Mouse (Mus musculus) myocyte (in vitro differentiated cells): ENCODE results near the gene Ppp1r3g. TPM values are rescaled to one million over a fixed set of nuclear protein-coding genes. Genes with fewer than 3 reads are reported as not detected.
A peak's percentile ranks its signal among the peaks of the same experiment; 100 is the strongest.

ENCODE experiments used
- H3K27me3 ChIP-seq: one replicate; pipeline ENCODE4 v1.6.1; 2011; ENCODE audit not compliant: control insufficient read depth, insufficient read depth, insufficient read length
- H3K36me3 ChIP-seq: one replicate; pipeline ENCODE4 v1.6.1; 2011; ENCODE audit not compliant: control insufficient read depth, insufficient read depth
- H3K4me2 ChIP-seq: one replicate; pipeline ENCODE4 v1.6.1; 2011; ENCODE audit warnings: low read depth, control low read depth
- H3K4me3 ChIP-seq: one replicate; pipeline ENCODE4 v1.5.1; 2011; ENCODE audit warnings: mild to moderate bottlenecking, control low read depth, moderate library complexity
- H3K79me2 ChIP-seq: one replicate; pipeline ENCODE4 v1.6.1; 2011; ENCODE audit not compliant: control insufficient read depth, insufficient read depth
- H3ac ChIP-seq: one replicate; pipeline ENCODE4 v1.6.1; 2011; ENCODE audit not compliant: control insufficient read depth, insufficient read length
- CEBPB ChIP-seq: IDR thresholded peaks from 2 replicates; pipeline ENCODE4 v1.6.1; 2011; ENCODE audit warnings: mild to moderate bottlenecking, moderate library complexity; ENCODE audit not compliant: poor library complexity, insufficient read depth, severe bottlenecking
- E2F4 ChIP-seq: IDR thresholded peaks from one replicate; pipeline ENCODE4 v1.6.1; 2011; ENCODE audit warnings: mild to moderate bottlenecking, control low read depth, moderate library complexity; ENCODE audit not compliant: insufficient read depth
- MAX ChIP-seq: IDR thresholded peaks from one replicate; pipeline ENCODE4 v1.6.1; 2011; ENCODE audit warnings: low read depth, mild to moderate bottlenecking, control low read depth
- MYOD1 ChIP-seq, 3 experiments: IDR thresholded peaks; one replicate each; pipeline ENCODE4 v1.6.1; 2011; ENCODE audit warnings: control low read depth in 2 of 3, low read depth in 2 of 3, mild to moderate bottlenecking in 2 of 3, moderate library complexity in 1 of 3; ENCODE audit not compliant: insufficient read length in 2 of 3, control insufficient read depth in 1 of 3
- MYOG ChIP-seq, 3 experiments: IDR thresholded peaks; one replicate each; pipeline ENCODE4 v1.6.1; 2011; ENCODE audit warnings: control low read depth in 2 of 3, low read depth in 2 of 3, mild to moderate bottlenecking in 2 of 3; ENCODE audit not compliant: insufficient read length in 2 of 3, control insufficient read depth in 1 of 3, insufficient read depth in 1 of 3
- POLR2A ChIP-seq: IDR thresholded peaks from one replicate; pipeline ENCODE4 v1.6.1; 2011; ENCODE audit warnings: low read depth, mild to moderate bottlenecking, control low read depth, moderate library complexity; ENCODE audit not compliant: insufficient read length
- POLR2AphosphoS2 ChIP-seq: IDR thresholded peaks from one replicate; pipeline ENCODE4 v1.6.1; 2011; ENCODE audit warnings: low read depth, control low read depth; ENCODE audit not compliant: insufficient read length
- REST ChIP-seq: IDR thresholded peaks from one replicate; pipeline ENCODE4 v1.6.1; 2011; ENCODE audit warnings: mild to moderate bottlenecking, control low read depth, moderate library complexity; ENCODE audit not compliant: insufficient read depth, insufficient read length
- SRF ChIP-seq: IDR thresholded peaks from one replicate; pipeline ENCODE4 v1.6.1; 2011; ENCODE audit warnings: low read depth; ENCODE audit not compliant: control insufficient read depth, insufficient read length
- TCF12 ChIP-seq: IDR thresholded peaks from one replicate; pipeline ENCODE4 v1.6.1; 2011; ENCODE audit warnings: mild to moderate bottlenecking, control low read depth; ENCODE audit not compliant: poor library complexity, insufficient read depth, severe bottlenecking
- TCF3 ChIP-seq: IDR thresholded peaks from one replicate; pipeline ENCODE4 v1.6.1; 2011; ENCODE audit warnings: low read depth, control low read depth; ENCODE audit not compliant: insufficient read length
- USF1 ChIP-seq: IDR thresholded peaks from one replicate; pipeline ENCODE4 v1.6.1; 2011; ENCODE audit warnings: low read depth, mild to moderate bottlenecking, control low read depth, moderate library complexity
- polyA plus RNA-seq: library from polyadenylated mRNA; unstranded; fragments of >200 nt; fragmentation: generic; extraction: Trizol; gene quantifications from one replicate; pipeline ENCODE4 v1.2.1, GENCODE M21; 2012; ENCODE audit warnings: missing spikeins

The Ppp1r3g gene
- polyA plus RNA-seq, 1 experiment: not detected

GRCm38 (mm10) chr13:35940934-35941333, 17.7 kb upstream of the Ppp1r3g start:
- Histone ChIP-seq H3K4me3 (no peak overlapping the region), H3K79me2 (no peaks in the 10 kb centered on the region), H3K27me3 (no peaks in the 10 kb centered on the region), H3K4me2 (no peak overlapping the region), H3K36me3 (no peaks in the 10 kb centered on the region), H3ac (no peak overlapping the region)
- TF ChIP-seq POLR2A (no peak), REST (no peak), E2F4 (no peak), SRF (no peak), MYOG (IDR thresholded peaks at IDR 0.05; ENCODE audit: control insufficient read depth in 1 of 3, insufficient read depth in 1 of 3, insufficient read length in 2 of 3, low read depth in 2 of 3) (no peak), POLR2AphosphoS2 (no peak), CEBPB (no peak), TCF12 (no peak), MAX (no peak), MYOD1 (IDR thresholded peaks at IDR 0.05; ENCODE audit: control insufficient read depth in 1 of 3, insufficient read length in 2 of 3, low read depth in 2 of 3) (no peak), USF1 (no peak), TCF3 (no peak)

- Histone ChIP-seq H3ac (no peak overlapping the region), H3K4me2 (no peak overlapping the region), H3K4me3 (no peak overlapping the region), H3K79me2 (no peaks in the 10 kb centered on the region), H3K36me3 (no peaks in the 10 kb centered on the region), H3K27me3 (peaks cover 5% of the 10 kb centered on the region)
- TF ChIP-seq USF1 (no peak), MAX (no peak), TCF12 (no peak), TCF3 (no peak), CEBPB (no peak)
These were observed 11.8 kb upstream of the Ppp1r3g start for GRCm38 (mm10) chr13:35946659-35947353.

GRCm38 (mm10) chr13:35947354-35948000, 11.2 kb upstream of the Ppp1r3g start:
- TF ChIP-seq CEBPB: no peak
- TF ChIP-seq TCF12: no peak
- TF ChIP-seq REST: no peak
- no peak for TF ChIP-seq E2F4
- no peak for TF ChIP-seq POLR2AphosphoS2
- TF ChIP-seq MYOD1 (IDR thresholded peaks at IDR 0.05; ENCODE audit: control insufficient read depth in 1 of 3, insufficient read length in 2 of 3, low read depth in 2 of 3): no peak
- no peak for TF ChIP-seq TCF3
- no peak for TF ChIP-seq USF1
- TF ChIP-seq MAX: no peak
- TF ChIP-seq SRF: no peak
- no peak for TF ChIP-seq MYOG (IDR thresholded peaks at IDR 0.05; ENCODE audit: control insufficient read depth in 1 of 3, insufficient read depth in 1 of 3, insufficient read length in 2 of 3, low read depth in 2 of 3)
- no peak for TF ChIP-seq POLR2A
- no peak overlapping the region for H3ac ChIP-seq
- H3K36me3 ChIP-seq: no peaks in the 10 kb centered on the region
- H3K4me2 ChIP-seq: peak overlapping the region; percentile 48
- H3K4me3 ChIP-seq: no peak overlapping the region
- no peaks in the 10 kb centered on the region for H3K79me2 ChIP-seq
- H3K27me3 ChIP-seq: peaks cover 5% of the 10 kb centered on the region

DNA sequence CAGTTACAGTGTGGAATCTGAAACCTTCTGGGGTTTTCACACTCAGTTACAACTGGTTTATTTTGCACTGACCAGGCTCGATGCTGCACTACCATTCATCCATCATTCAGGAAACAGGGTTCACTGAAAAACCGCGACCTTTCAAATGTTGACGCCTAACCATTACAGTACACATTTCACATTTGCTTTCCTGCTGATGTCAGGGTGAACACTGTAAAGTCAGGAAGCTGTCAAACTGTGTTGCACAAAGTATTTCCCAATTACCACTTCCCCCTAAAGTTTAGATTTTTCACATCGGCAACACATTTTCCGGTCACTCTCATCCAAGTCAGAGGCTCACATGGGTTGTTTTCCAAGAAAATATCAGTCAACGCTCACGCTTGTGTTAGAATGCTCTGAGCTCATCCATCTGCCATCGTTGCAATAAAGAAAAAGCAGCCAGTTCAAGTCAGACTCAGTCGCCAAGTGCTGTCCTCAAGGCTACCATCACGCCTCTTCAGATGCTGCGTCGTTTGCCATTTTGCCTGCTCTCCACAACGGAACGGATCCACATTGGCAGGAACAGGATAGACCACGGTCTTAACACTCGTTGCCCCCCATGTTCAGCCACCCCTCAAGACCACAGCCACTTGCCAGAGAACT, 8.7 kb upstream of the Ppp1r3g start:
- no peak overlapping the region for H3K4me2 ChIP-seq
- no peaks in the 10 kb centered on the region for H3K36me3 ChIP-seq
- H3K79me2 ChIP-seq: no peaks in the 10 kb centered on the region
- TF ChIP-seq TCF12 (no peak), MAX (no peak), MYOD1 (IDR thresholded peaks at IDR 0.05; ENCODE audit: control insufficient read depth in 1 of 3, insufficient read length in 2 of 3, low read depth in 2 of 3) (no peak)
- no peak overlapping the region for H3K4me3 ChIP-seq
- no peak overlapping the region for H3ac ChIP-seq
- peaks cover 5% of the 10 kb centered on the region for H3K27me3 ChIP-seq
